Mouse (Mus musculus) frontal cortex, postnatal 36 days (tissue): ENCODE data around the gene Smarca4.
A peak's percentile ranks its signal among the peaks of the same experiment; 100 is the strongest.

Source experiments
- DNase-seq, 2 experiments: peaks; one replicate each; pipeline ENCODE4 v3.0.0; 2022; ENCODE audit warnings: low spot score in 2 of 2

Smarca4 gene

GRCm38 (mm10) chr9:21723377-21724146 is 107.6 kb downstream of the Smarca4 start, which contains the start of gene Ldlr:
TSS of gene Ldlr (plus strand) at chr9:21723483.
- peak; percentile 69 to 81 for DNase-seq

- DNase-seq: peak; percentile 86 to 90
Measured at GRCm38 (mm10) chr9:21724147-21724536, 108.2 kb downstream of the Smarca4 start.

GRCm38 (mm10) chr9:21725224-21726121 is 109.5 kb downstream of the Smarca4 start:
- DNase-seq: no peak

GRCm38 (mm10) chr9:21726218-21726975 is 110.4 kb downstream of the Smarca4 start:
- DNase-seq: no peak

- DNase-seq: no peak
Measured at GRCm38 (mm10) chr9:21728261-21728832, 112.4 kb downstream of the Smarca4 start.

- DNase-seq: no peak
Measured at GRCm38 (mm10) chr9:21729264-21729663, 113.3 kb downstream of the Smarca4 start.

- no peak for DNase-seq
Measured at GRCm38 (mm10) chr9:21732288-21732687, 116.3 kb downstream of the Smarca4 start.

- no peak for DNase-seq
Measured at GRCm38 (mm10) chr9:21733446-21733845, 117.5 kb downstream of the Smarca4 start.

GRCm38 (mm10) chr9:21733989-21734388 is 118.0 kb downstream of the Smarca4 start:
- DNase-seq: no peak

- no peak for DNase-seq
Measured at GRCm38 (mm10) chr9:21735126-21735525, 119.2 kb downstream of the Smarca4 start.

- no peak for DNase-seq
Measured at GRCm38 (mm10) chr9:21736580-21736979, 120.6 kb downstream of the Smarca4 start.

- DNase-seq: peak in 1 of 2 experiments; percentile 53
Measured at GRCm38 (mm10) chr9:21737188-21737587, 121.2 kb downstream of the Smarca4 start.

- DNase-seq: no peak
Measured at GRCm38 (mm10) chr9:21738776-21739175, 122.8 kb downstream of the Smarca4 start.

GRCm38 (mm10) chr9:21740427-21740826 is 124.5 kb downstream of the Smarca4 start:
- DNase-seq: no peak

- DNase-seq: no peak
Measured at GRCm38 (mm10) chr9:21741514-21741913, 125.5 kb downstream of the Smarca4 start.

GRCm38 (mm10) chr9:21747238-21747774 is 131.3 kb downstream of the Smarca4 start:
- no peak for DNase-seq

GRCm38 (mm10) chr9:21748033-21748432 is 132.1 kb downstream of the Smarca4 start:
- DNase-seq: peak in 1 of 2 experiments; percentile 15

GRCm38 (mm10) chr9:21748491-21748890 is 132.5 kb downstream of the Smarca4 start:
- no peak for DNase-seq

GRCm38 (mm10) chr9:21749382-21750118 is 133.6 kb downstream of the Smarca4 start:
- no peak for DNase-seq

GRCm38 (mm10) chr9:21750370-21750769 is 134.4 kb downstream of the Smarca4 start:
- no peak for DNase-seq
